Mouse (Mus musculus) right cerebral cortex, postnatal 14 days (tissue): ENCODE measurements around the gene Fam174b.

ENCODE experiments used
- DNase-seq: peaks from one replicate; pipeline ENCODE4 v3.0.0; 2022

Fam174b gene

GRCm38 (mm10) chr7:73749983-73750382, 9.9 kb downstream of the Fam174b start:
- no peak for DNase-seq

DNA sequence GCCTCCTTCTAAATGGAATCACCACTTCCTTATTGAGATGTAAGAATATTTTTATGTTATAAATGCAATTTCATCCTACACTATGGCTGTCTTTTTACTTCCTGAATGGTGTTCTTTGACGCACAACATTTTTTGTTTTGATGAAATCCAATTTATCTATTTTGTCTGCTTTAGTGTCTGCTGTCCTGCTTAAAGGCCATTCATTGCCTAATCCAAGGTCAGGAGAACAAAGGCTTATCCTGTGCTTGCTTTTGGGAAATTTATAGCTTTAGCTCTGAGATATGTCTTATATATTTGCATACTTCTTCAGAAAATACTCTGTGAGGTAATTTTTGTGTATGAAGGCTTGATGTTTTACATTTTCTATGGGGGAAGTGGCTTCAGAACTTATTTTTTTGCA, 13.5 kb downstream of the Fam174b start:
- DNase-seq = no peak

DNA sequence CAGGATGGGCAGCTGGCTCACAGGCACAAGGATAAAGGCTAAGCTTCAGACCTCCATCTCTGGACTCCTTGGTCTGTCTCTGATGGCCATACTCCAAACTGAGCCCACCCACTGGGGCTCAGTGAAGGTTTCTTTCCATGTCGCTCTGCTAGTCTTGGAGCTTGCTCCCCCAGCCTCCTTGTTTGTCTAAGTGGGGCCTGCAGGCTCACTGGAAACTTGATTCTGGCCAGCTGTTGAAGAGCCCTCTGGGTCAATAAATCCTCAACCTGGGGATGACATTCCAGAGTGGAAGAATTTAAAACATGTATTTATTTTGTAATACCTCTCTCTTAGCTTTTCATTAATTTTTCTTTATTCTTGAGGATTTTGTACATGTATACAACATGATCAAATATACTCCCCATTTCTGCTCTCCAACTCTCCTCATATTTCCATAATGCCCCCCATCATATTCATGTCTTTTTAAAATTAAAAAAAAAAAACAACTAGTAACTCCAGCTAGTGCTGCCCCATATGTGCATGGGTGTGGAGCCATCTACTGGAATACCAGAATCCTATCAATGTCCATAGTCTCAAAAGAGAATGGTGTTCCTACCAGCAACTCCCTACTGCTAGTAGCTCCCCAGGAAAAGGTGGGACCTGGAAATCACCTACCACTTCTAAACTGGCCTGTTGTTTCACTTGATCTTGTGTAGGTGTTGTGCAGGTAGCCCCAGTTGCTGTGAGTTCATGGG, 15.4 kb downstream of the Fam174b start:
- no peak for DNase-seq

- no peak for DNase-seq
Observed at GRCm38 (mm10) chr7:73761691-73762189, 21.6 kb downstream of the Fam174b start.

DNA sequence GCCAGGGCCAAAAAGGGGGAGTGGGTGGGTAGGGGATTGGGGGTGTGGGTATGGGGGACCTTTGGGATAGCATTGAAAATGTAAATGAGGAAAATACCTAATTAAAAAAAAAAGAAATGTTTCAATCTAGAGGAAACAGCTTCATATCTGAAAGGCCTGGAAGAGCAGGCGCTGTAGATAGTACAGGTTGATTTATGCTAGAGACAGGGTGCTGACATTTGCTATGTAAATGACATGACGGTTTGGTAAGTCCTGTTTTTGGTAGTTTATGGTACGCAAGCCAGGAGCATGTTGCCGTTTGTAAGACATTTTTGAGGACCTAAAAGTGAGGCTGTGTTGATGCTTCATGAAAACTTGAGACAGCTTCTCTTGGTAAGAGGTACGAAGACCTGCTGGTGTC, 24.6 kb downstream of the Fam174b start:
- no peak for DNase-seq

DNA sequence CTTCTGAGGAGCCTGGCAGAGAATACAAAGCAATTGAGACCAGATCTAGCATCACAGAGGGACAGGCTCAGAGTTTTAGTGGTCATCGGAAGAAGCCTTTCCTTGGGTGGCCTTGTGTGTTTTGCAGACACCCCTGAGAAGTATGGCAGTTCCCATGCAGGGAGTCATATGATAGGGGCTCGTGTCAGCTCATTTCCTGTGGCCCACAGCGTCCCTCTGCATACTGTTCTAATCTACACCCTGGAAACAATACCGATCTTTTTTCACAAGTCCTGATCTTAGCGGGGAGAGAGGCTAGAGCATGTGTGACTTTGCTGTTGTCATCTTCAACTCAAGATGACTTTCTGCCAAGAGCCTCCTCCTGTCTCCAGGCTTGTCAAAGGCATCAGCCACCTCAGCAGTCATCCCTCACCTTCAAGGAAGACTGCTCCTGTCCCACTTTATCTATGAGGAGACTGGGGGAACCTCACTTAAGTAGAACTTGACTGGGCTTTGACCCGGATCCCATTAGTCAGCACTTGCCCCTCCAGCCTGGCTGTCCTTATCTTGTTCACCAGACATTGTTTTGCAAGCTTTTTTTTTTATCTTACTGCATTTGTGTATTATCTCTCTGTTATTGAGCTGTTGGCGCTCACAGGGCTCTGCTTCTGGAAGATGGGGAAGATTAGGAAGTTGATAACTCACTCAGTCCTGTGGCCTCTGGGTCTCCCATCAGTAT, 25.2 kb downstream of the Fam174b start:
- DNase-seq = no peak

GRCm38 (mm10) chr7:73769224-73769623, 29.1 kb downstream of the Fam174b start:
- DNase-seq = no peak

DNA sequence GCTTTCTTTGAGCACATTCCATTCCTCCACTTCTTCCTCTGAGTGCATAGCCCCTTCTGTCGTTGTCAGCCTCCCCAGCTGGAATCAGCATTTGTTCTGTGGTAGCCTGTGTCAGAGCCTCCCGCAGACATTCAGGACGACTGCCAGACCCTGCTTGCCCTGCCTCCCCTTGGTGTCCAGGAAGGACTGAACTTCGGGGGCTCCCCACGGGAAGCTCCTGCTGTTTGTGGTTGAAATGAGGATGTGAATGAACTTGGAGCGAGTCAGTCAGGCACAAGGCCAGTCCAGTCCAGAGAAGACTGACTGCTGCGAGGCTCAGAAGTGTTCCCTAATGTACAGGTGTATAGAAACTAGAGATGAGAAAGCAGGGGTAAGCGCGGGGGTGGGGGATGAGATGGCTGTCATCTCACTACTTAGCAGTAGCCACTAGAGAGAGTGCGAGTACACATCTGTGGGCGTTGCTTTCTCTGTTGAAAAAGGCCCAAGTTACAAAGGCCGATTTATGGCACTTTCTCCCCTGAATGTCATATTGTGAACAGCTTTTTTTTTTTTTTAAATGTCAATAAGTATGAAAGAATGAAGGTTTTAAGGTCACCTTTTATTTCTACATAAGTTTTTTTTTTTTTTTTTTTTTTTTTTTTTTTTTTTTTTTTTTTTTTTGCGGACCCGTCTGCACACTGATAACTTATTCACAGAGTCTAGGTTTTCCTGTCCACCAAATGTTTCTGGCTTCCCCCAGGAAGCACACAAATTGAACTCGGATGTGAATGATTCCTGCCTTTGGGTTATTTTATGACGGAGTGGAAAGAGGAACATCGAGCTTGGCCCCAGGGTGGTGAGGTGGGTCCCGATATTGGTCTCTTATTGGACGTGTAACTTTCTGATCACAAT, 31.5 kb downstream of the Fam174b start:
- DNase-seq = no peak

- no peak for DNase-seq
Observed at GRCm38 (mm10) chr7:73772275-73772765, 32.2 kb downstream of the Fam174b start.

- no peak for DNase-seq
Observed at GRCm38 (mm10) chr7:73774781-73775180, 34.7 kb downstream of the Fam174b start.

DNA sequence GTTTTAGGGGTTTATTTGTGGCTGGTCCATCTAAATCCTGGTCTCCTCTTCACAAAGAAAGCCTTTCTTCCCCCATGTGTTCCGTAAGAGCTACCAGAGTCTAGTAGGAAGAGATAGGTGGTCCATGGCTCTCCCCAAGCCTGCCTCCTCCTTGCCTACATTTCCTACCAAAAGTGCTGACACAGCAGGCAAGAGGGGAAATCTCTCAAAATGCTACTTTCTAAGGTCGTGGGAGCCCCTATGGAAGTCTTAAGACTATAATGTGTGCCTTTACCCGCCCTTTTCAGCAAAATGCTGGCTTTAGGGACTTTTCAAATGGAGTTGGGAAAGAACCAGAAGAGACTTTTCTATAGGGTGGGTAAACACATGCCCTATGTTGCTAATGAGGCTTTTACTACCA, 37.7 kb downstream of the Fam174b start:
- no peak for DNase-seq

GRCm38 (mm10) chr7:73784736-73785428, 44.8 kb downstream of the Fam174b start:
- DNase-seq = no peak

- no peak for DNase-seq
Observed at GRCm38 (mm10) chr7:73785815-73786214, 45.7 kb downstream of the Fam174b start.

DNA sequence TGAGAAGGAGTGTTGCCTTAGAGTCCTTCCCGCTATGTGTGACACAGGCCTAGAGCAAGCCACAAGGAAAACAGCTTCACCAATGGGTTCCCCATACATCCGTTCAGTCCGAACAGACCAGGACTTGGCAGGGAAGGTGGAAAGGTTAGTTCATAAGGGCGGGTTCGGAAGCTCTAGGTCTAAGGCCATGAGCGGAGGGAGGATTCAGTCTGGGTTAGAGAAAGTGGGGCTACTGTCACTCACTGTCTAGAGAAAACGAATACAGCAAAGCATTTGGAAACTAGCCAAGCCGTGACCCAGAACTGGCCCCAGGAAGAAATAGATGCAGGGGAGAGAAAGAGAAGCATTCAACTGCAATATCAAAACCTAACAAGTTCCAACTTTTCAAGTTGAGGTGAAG, 47.4 kb downstream of the Fam174b start:
- no peak for DNase-seq

GRCm38 (mm10) chr7:73791096-73791495, 51.0 kb downstream of the Fam174b start:
- DNase-seq = no peak

DNA sequence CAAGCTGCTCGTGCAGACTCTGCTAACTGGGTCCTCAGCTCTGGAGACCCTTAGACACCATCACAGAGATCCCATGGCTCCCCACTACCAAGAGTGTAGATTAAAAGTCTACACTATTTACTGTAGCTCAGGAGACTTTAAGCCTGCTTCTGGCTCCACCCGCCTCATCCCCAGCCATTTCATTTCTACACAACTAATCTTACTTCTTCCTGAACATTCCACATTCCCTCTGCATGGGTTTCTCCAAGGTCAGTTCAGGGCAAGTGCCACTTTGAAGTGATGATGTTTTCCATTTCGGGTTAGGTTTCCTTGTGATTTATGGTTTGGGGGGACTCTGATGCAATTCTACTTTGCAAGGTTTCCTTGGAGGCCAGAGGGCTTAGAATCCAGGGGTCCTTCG, 52.1 kb downstream of the Fam174b start:
- no peak for DNase-seq

- no peak for DNase-seq
Observed at GRCm38 (mm10) chr7:73792641-73793040, 52.5 kb downstream of the Fam174b start.

GRCm38 (mm10) chr7:73809261-73809660, 69.2 kb downstream of the Fam174b start:
- no peak for DNase-seq

DNA sequence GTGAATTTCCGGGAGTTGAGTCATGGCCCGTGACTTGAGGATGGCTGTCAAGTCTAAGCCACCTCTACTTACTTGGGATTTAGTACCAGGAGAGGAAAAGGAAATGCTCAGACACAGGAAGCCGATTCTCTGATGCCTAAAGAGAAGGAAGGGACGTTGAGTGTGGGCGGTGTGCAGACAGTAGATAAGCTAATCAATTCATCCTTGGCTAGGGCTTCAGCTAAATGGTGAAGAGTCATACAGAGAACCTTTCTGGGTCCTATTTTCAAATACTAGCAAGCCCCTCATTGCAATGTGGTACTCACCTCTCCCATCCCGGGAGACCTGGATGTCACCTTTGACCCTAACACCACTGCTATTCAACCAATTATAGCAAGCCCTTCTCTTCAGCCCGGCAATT, 71.3 kb downstream of the Fam174b start:
- DNase-seq = no peak

DNA sequence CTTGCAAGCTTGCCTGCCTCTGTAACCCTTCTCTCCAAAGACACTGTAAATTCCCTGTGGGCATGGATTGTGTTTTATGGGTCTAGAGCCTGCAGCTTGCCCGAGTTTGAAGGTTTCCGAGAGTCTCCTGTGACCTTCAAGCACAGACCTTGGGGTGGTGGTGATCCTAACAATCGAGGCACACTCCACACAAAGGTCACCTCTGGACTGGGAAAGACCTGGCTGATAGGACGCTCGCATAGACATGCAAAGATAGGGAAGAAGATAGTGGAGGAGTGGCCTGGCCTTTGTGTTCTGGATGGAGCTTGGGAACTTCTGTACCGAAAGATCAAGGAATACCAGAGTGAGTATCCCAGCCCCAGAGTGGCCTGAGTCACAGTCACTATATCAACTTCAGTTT, 72.1 kb downstream of the Fam174b start:
- no peak for DNase-seq

DNA sequence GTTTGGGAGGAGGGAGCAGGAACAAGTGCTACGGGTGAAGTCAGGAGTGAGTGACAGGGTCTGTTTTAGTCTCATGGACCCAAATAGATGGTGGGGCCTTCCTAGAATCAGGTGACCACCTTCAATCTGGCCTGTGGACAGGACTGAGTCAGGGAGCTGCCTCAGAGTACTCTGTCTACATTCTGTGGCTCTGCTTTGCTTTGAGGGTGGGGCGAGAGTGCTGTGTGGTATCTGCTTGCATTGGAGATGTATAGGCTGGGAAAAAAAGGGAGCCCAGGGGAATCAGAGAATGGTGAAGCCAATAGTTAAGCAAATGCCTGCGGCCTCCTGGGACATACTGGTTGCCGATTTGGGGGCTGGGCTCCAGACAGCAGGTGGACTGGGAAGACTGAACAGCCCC, 73.8 kb downstream of the Fam174b start:
- DNase-seq = no peak

DNA sequence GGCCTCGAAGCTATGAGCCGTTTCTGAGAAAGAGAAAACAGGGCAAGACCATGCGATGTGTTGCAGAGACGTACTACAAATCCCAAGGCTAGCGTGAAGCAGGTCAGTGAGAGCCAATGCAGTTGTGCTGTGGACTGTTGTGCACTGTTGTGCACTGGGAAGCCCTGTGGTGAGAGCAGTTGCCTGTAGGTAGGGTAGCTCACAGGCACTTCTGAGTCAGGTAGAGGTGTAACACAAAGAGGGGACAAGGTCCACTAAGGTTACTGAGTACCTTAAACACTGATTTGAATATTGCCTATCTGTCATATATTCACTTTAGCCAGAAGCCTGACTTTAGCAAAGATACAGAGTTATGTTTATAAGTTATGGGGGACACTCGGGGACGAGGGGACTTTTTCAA, 74.4 kb downstream of the Fam174b start:
- DNase-seq = no peak
